Mouse (Mus musculus): ENCODE data around the gene Hsdl1.

DNA sequence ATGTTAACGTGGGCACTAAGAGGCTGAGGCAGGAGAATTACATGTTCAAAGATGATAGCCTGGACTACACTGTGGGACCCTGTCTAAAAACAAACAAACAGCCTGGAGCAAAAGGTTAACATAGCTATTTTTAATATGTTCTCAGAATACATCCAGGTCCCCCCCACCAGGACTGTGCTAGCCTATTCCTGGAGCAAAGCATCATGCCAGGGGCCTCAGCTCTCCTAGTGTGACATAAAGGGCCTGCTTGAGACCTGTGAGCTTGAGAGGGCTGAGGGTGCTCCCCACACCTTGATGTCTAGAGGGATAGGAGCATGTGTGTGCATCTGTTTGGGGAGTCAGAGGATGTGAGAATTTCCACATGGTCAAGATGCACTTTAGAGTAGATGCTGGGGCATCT is 48.8 kb upstream of the Hsdl1 start:
- no peak for TF ChIP-seq EP300 (IDR thresholded peaks at IDR 0.05; ENCODE audit: low read depth)
- TF ChIP-seq CTCF (IDR thresholded peaks at IDR 0.05; ENCODE audit: low read depth), result no peak

All from liver, embryonic 14.5 days (tissue).